Mouse (Mus musculus): ENCODE measurements around the gene Nek3. TPM values are rescaled to one million over a fixed set of nuclear protein-coding genes. Genes with fewer than 3 reads are reported as not detected.
"Not testable (repeated sequence)": the region's sequence is repeated elsewhere in the genome, so short reads cannot be mapped to it uniquely, and the experiment has no call there.

Nek3 gene
- total and polyA plus RNA-seq, 2 experiments from 2014 or later: 1.5 to 7.1 TPM

- 58% methylated on average over 1 of the region's 1 CpGs for WGBS
- TF ChIP-seq CTCF (IDR thresholded peaks at IDR 0.05; ENCODE audit: low read depth): no peak
- ATAC-seq: peak; percentile 51; the same call in 1 of the 2 replicates
Measured at GRCm38 (mm10) chr8:22143764-22144491, 22.3 kb downstream of the Nek3 start.

GRCm38 (mm10) chr8:22142592-22142991 is 23.6 kb downstream of the Nek3 start:
- Histone ChIP-seq H3K27ac (no peak overlapping the region), H3K27me3 (ENCODE audit: insufficient read depth, low read length) (no peaks in the 10 kb centered on the region), H3K4me2 (ENCODE audit: low read depth, low read length) (no peak overlapping the region), H3K36me3 (ENCODE audit: insufficient read depth, low read length) (no peaks in the 10 kb centered on the region), H3K4me3 (ENCODE audit: low read length) (no peak overlapping the region), H3K9ac (replicated peaks; ENCODE audit: low read length) (no peak overlapping the region), H3K4me1 (ENCODE audit: insufficient read depth, low read length) (no peaks in the 10 kb centered on the region), H3K9me3 (ENCODE audit: low read length) (no peaks in the 10 kb centered on the region)
- no peak for DNase-seq (ENCODE audit: low spot score)
- no peak for TF ChIP-seq CTCF (IDR thresholded peaks at IDR 0.05; ENCODE audit: low read depth)
- no peak for ATAC-seq
- 78% methylated on average over 4 of the region's 4 CpGs for WGBS

More at GRCm38 (mm10) chr8:22143764-22144491, 22.3 kb downstream of the Nek3 start:
- peak; percentile 3 for DNase-seq (ENCODE audit: low spot score)
- H3K4me3 ChIP-seq (ENCODE audit: low read length): no peak overlapping the region
- no peaks in the 10 kb centered on the region for H3K27me3 ChIP-seq (ENCODE audit: insufficient read depth, low read length)
- H3K4me1 ChIP-seq (ENCODE audit: insufficient read depth, low read length): no peaks in the 10 kb centered on the region
- H3K4me2 ChIP-seq (ENCODE audit: low read depth, low read length): no peak overlapping the region
- H3K27ac ChIP-seq: no peak overlapping the region
- H3K9me3 ChIP-seq (ENCODE audit: low read length): no peaks in the 10 kb centered on the region
- no peak overlapping the region for H3K9ac ChIP-seq (replicated peaks; ENCODE audit: low read length)
- no peaks in the 10 kb centered on the region for H3K36me3 ChIP-seq (ENCODE audit: insufficient read depth, low read length)

GRCm38 (mm10) chr8:22141836-22142385 is 24.3 kb downstream of the Nek3 start:
- DNase-seq (ENCODE audit: low spot score) (no peak), ATAC-seq (no peak)
- H3K27me3 ChIP-seq (ENCODE audit: insufficient read depth, low read length): no peaks in the 10 kb centered on the region
- no peaks in the 10 kb centered on the region for H3K9me3 ChIP-seq (ENCODE audit: low read length)
- no peak overlapping the region for H3K9ac ChIP-seq (replicated peaks; ENCODE audit: low read length)
- H3K4me3 ChIP-seq (ENCODE audit: low read length): no peak overlapping the region
- H3K36me3 ChIP-seq (ENCODE audit: insufficient read depth, low read length): no peaks in the 10 kb centered on the region
- no peaks in the 10 kb centered on the region for H3K4me1 ChIP-seq (ENCODE audit: insufficient read depth, low read length)
- 92% methylated on average over 4 of the region's 4 CpGs for WGBS
- H3K27ac ChIP-seq: no peak overlapping the region
- no peak overlapping the region for H3K4me2 ChIP-seq (ENCODE audit: low read depth, low read length)
- TF ChIP-seq CTCF (IDR thresholded peaks at IDR 0.05; ENCODE audit: low read depth): no peak

- not testable (repeated sequence) for H3K4me1 ChIP-seq (ENCODE audit: insufficient read depth, low read length); H3K4me2 ChIP-seq (ENCODE audit: low read depth, low read length); H3K9me3 ChIP-seq (ENCODE audit: low read length); H3K27me3 ChIP-seq (ENCODE audit: insufficient read depth, low read length); H3K36me3 ChIP-seq (ENCODE audit: insufficient read depth, low read length); H3K27ac ChIP-seq; H3K9ac ChIP-seq (replicated peaks; ENCODE audit: low read length); H3K4me3 ChIP-seq (ENCODE audit: low read length); DNase-seq (ENCODE audit: low spot score)
- WGBS: 76% methylated on average over 9 of the region's 9 CpGs
- ATAC-seq: peak; percentile 62
Measured at GRCm38 (mm10) chr8:22136462-22136861, 29.8 kb downstream of the Nek3 start.

- Histone ChIP-seq H3K4me3 (ENCODE audit: low read length) (no peak overlapping the region), H3K27ac (no peak overlapping the region), H3K4me2 (ENCODE audit: low read depth, low read length) (no peak overlapping the region), H3K36me3 (ENCODE audit: insufficient read depth, low read length) (peaks cover 6% of the 10 kb centered on the region), H3K4me1 (ENCODE audit: insufficient read depth, low read length) (no peaks in the 10 kb centered on the region), H3K27me3 (ENCODE audit: insufficient read depth, low read length) (no peaks in the 10 kb centered on the region), H3K9me3 (ENCODE audit: low read length) (no peaks in the 10 kb centered on the region), H3K9ac (replicated peaks; ENCODE audit: low read length) (no peak overlapping the region)
- WGBS: 84% methylated on average over 5 of the region's 5 CpGs
- TF ChIP-seq CTCF (IDR thresholded peaks at IDR 0.05; ENCODE audit: low read depth): no peak
- DNase-seq (ENCODE audit: low spot score) (no peak), ATAC-seq (no peak)
Measured at GRCm38 (mm10) chr8:22134750-22135135, 31.5 kb downstream of the Nek3 start.

- H3K36me3 ChIP-seq (ENCODE audit: insufficient read depth, low read length): peaks cover 6% of the 10 kb centered on the region
- H3K9me3 ChIP-seq (ENCODE audit: low read length): no peaks in the 10 kb centered on the region
- H3K4me1 ChIP-seq (ENCODE audit: insufficient read depth, low read length): no peaks in the 10 kb centered on the region
- no peak for TF ChIP-seq CTCF (IDR thresholded peaks at IDR 0.05; ENCODE audit: low read depth)
- no peaks in the 10 kb centered on the region for H3K27me3 ChIP-seq (ENCODE audit: insufficient read depth, low read length)
- H3K4me2 ChIP-seq (ENCODE audit: low read depth, low read length): no peak overlapping the region
- H3K9ac ChIP-seq (replicated peaks; ENCODE audit: low read length): no peak overlapping the region
- 94% methylated on average over 7 of the region's 7 CpGs for WGBS
- H3K27ac ChIP-seq: no peak overlapping the region
- ATAC-seq: 0 out of 2 replicates have a peak, but pooled peaks have one; percentile 21
- DNase-seq (ENCODE audit: low spot score): no peak
- H3K4me3 ChIP-seq (ENCODE audit: low read length): no peak overlapping the region
Measured at GRCm38 (mm10) chr8:22134078-22134749, 32.0 kb downstream of the Nek3 start.
